Mouse (Mus musculus) left cerebral cortex, postnatal 14 days (tissue): ENCODE results near the gene Gm21789. TPM values are rescaled to one million over a fixed set of nuclear protein-coding genes. Genes with fewer than 3 reads are reported as not detected.
"Not testable (repeated sequence)": the region's sequence is repeated elsewhere in the genome, so short reads cannot be mapped to it uniquely, and the experiment has no call there.

Source experiments
- DNase-seq, 2 experiments: peaks; one replicate each; pipeline ENCODE4 v3.0.0; 2021 to 2022; ENCODE audit warnings: low spot score in 2 of 2, mixed read lengths in 1 of 2
- intact Hi-C: fragments of 180-260 bp; cut with DNase I; formaldehyde crosslinking; loops from one replicate; pipeline ENCODE4 v1.15.1; 2025
- long read RNA-seq, 2 experiments: library from polyadenylated mRNA; stranded (forward); transcript quantifications; one replicate each; pipeline ENCODE4 v2.0.0; 2021
- total RNA-seq, 2 experiments: library from RNA; stranded (reverse); gene quantifications; 2 replicates each; pipeline ENCODE4 v1.2.3; 2021

Gm21789 gene
- not detected for total RNA-seq
- long read RNA-seq, experiment 1, result 0 reads
- long read RNA-seq, experiment 2, result 0 reads

DNA sequence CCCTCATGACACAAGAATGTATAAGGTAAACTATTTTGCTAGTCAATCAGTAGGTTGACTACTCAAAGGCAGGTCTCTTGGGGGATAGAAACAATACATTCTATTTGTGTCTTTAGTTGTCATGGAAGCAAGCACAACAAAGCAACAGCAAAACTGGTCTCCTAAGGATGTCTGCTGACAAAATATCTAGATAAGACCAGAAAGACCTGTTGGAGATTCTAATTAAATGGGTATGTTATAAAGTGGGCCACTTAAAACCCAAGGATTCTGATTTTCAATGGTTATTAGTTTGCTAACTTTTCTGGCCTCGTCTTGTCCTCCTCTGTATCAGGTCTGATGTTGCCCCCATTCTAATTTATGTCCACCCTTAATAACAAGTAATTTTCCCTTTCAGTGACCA, at the start of gene Gm21789:
Gene Gm21789, plus strand, starts transcription at position 301 of the 400 bp plus-strand sequence.
- DNase-seq, intact Hi-C loops: not testable (repeated sequence)

DNA sequence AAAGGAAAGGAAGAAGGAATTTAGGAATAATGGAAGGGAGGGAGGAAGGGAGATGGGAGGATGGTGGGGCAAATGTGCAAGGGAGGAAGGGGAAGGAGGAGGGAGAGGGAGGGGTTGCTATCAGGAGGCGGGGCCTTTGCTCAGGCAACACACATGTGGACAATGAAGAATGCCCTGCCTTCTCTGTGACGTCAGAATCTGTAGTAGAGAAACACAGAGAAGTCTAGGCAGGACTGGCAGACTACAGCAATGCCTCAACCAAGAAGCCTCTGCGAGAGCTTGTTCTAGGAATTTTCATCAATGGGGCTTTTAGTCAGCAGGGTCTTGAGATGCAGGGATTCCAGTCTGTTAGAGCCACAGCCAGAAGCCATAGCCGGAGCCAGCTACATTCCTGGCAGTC, 47.2 kb upstream of the Gm21789 start, which contains the start of gene Btbd35f30:
Gene Btbd35f30, plus strand, starts transcription at position 301 of the 400 bp plus-strand sequence.
- DNase-seq, intact Hi-C loops: not testable (repeated sequence)

DNA sequence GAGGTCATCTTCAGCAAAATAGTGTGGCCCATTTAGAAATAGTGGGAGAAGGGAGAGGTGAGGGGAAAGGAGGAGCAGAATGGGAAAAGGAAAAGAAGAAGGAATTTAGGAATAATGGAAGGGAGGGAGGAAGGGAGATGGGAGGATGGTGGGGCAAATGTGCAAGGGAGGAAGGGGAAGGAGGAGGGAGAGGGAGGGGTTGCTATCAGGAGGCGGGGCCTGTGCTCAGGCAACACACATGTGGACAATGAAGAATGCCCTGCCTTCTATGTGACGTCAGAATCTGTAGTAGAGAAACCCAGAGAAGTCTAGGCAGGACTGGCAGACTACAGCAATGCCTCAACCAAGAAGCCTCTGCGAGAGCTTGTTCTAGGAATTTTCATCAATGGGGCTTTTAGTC, 32.0 kb downstream of the Gm21789 start, which contains the start of gene Btbd35f5:
Gene Btbd35f5, plus strand, starts transcription at position 301 of the 400 bp plus-strand sequence.
- intact Hi-C loops, result not testable (repeated sequence)

More for the DNA sequence above, 32.0 kb downstream of the Gm21789 start, which contains the start of gene Btbd35f5:
- not testable (repeated sequence) for DNase-seq

Other genes starting within 250 kb of the Gm21789 start
- gene Btbd35f21, start 215.7 kb upstream of the Gm21789 start, total RNA-seq, result not detected
- gene Btbd35f30, start 47.1 kb upstream of the Gm21789 start, total RNA-seq, result not detected
- not detected for gene Btbd35f5, start 32.1 kb downstream of the Gm21789 start, total RNA-seq